Mouse (Mus musculus): Measurements from ENCODE around the gene Ugdh. TPM values are rescaled to one million over a fixed set of nuclear protein-coding genes. Genes with fewer than 3 reads are reported as not detected.

The Ugdh gene
- total and polyA plus RNA-seq, 3 experiments: 6.1 to 18.0 (median 13.6) TPM

DNA sequence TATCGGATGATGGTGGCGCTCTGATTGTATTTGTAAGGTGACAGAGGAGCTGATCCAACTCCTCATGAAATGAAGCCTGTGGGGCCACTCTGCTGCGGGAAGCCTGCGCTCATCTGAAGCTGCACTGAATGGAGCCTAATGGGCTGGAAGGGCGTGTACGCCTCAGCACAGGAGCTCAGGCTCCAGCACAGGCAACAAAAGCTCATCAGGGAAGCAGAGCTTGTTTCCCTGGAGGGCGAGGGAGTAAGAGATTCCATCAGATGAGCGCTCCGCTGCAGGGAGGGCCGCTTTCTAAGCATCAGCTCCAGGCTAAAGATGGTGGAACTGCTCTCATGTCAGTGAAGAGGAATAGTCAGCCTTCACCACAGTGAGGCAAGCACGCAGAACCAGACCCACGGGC lies 27.8 kb downstream of the Ugdh start:
- no peak overlapping the region for H3K4me3 ChIP-seq
- H3K9ac ChIP-seq (ENCODE audit: low read depth, low read length): no peak overlapping the region
- TF ChIP-seq CTCF (IDR thresholded peaks at IDR 0.05) (no peak), EP300 (IDR thresholded peaks at IDR 0.05; ENCODE audit: insufficient read depth, low read depth, low read length) (no peak), POLR2A (IDR thresholded peaks at IDR 0.05; ENCODE audit: insufficient read depth, low read depth, low read length) (no peak)
- intact Hi-C loops (cut with DNase I): loop anchor here (10.0 kb wide), 1 partner anchor 527 kb away; the partner anchor contains the start of gene Chrna9
- no peaks in the 10 kb centered on the region for H3K36me3 ChIP-seq (ENCODE audit: control insufficient read depth, insufficient read depth, low read length)
- no peaks in the 10 kb centered on the region for H3K4me1 ChIP-seq (ENCODE audit: control insufficient read depth, insufficient read depth, low read length)
- no peak overlapping the region for H3K27ac ChIP-seq
- no peaks in the 10 kb centered on the region for H3K27me3 ChIP-seq (ENCODE audit: control insufficient read depth, insufficient read depth, low read length)
- 73% methylated on average over 12 of the region's 12 CpGs for WGBS
- no peak for DNase-seq
- no peaks in the 10 kb centered on the region for H3K79me2 ChIP-seq (replicated peaks; ENCODE audit: control insufficient read depth, insufficient read depth, low read length)

- Histone ChIP-seq H3K27ac (no peak overlapping the region), H3K4me1 (ENCODE audit: control insufficient read depth, insufficient read depth, low read length) (no peaks in the 10 kb centered on the region; the same call in 1 of the 2 replicates), H3K79me2 (replicated peaks; ENCODE audit: control insufficient read depth, insufficient read depth, low read length) (no peaks in the 10 kb centered on the region), H3K9ac (ENCODE audit: low read depth, low read length) (no peak overlapping the region), H3K4me3 (no peak overlapping the region), H3K27me3 (ENCODE audit: control insufficient read depth, insufficient read depth, low read length) (no peaks in the 10 kb centered on the region), H3K36me3 (ENCODE audit: control insufficient read depth, insufficient read depth, low read length) (no peaks in the 10 kb centered on the region)
- 20% methylated on average over 2 of the region's 2 CpGs for WGBS
- peak; percentile 99; the same call in 1 of the 2 replicates for TF ChIP-seq CTCF (IDR thresholded peaks at IDR 0.05)
- TF ChIP-seq EP300 (IDR thresholded peaks at IDR 0.05; ENCODE audit: insufficient read depth, low read depth, low read length): 0 out of 2 replicates have a peak, but pooled peaks have one; percentile 67
- no peak for TF ChIP-seq POLR2A (IDR thresholded peaks at IDR 0.05; ENCODE audit: insufficient read depth, low read depth, low read length)
- DNase-seq: peak; percentile 78 to 82
- intact Hi-C loops (cut with DNase I): loop anchor here (1.0 to 10.0 kb wide), 2 partner anchors 296 to 533 kb away; partner anchors contain the start of gene Chrna9
These were observed 34.3 kb downstream of the Ugdh start for GRCm38 (mm10) chr5:65401251-65401994.

- Histone ChIP-seq H3K79me2 (replicated peaks; ENCODE audit: control insufficient read depth, insufficient read depth, low read length) (no peaks in the 10 kb centered on the region), H3K36me3 (ENCODE audit: control insufficient read depth, insufficient read depth, low read length) (peaks cover 9% of the 10 kb centered on the region), H3K4me1 (ENCODE audit: control insufficient read depth, insufficient read depth, low read length) (peaks cover 4% of the 10 kb centered on the region), H3K9ac (ENCODE audit: low read depth, low read length) (no peak overlapping the region), H3K4me3 (no peak overlapping the region), H3K27ac (no peak overlapping the region), H3K27me3 (ENCODE audit: control insufficient read depth, insufficient read depth, low read length) (no peaks in the 10 kb centered on the region)
- WGBS: 92% methylated on average over 7 of the region's 7 CpGs
- no peak for DNase-seq
- TF ChIP-seq POLR2A (IDR thresholded peaks at IDR 0.05; ENCODE audit: insufficient read depth, low read depth, low read length) (no peak), CTCF (IDR thresholded peaks at IDR 0.05) (0 out of 2 replicates have a peak, but pooled peaks have one; percentile 6)
- intact Hi-C loops (cut with DNase I): loop anchor here (5.0 kb wide), 1 partner anchor 368 kb away; the partner anchor contains the start of gene N4bp2
These were observed 41.3 kb downstream of the Ugdh start for GRCm38 (mm10) chr5:65394425-65394824.

DNA sequence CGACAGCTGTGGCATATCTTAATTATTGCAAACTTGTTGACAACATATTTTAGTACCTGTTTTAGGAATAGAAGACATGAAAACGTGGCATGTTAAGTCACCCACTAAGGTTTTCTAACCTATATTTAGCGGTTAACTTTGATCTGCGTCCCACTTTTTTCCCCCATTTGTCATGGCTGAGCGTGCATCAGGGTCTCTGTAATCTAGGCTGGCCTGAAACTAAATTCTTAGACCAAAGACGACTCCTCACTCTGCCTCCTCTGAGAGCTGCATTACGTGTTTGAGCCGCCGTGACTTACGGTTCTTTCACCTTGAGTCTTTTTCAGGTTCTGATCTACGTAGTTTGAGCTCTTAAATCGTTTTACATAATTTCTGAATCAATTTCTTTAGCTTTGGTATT lies 44.0 kb downstream of the Ugdh start:
- intact Hi-C loops (cut with DNase I): loop anchor here (1.0 to 5.0 kb wide), 4 partner anchors 45 to 371 kb away; partner anchors contain the start of genes Gm43552, N4bp2 and Rfc1
- TF ChIP-seq CTCF (IDR thresholded peaks at IDR 0.05) (no peak), POLR2A (IDR thresholded peaks at IDR 0.05; ENCODE audit: insufficient read depth, low read depth, low read length) (no peak), EP300 (IDR thresholded peaks at IDR 0.05; ENCODE audit: insufficient read depth, low read depth, low read length) (no peak)
- H3K79me2 ChIP-seq (replicated peaks; ENCODE audit: control insufficient read depth, insufficient read depth, low read length): no peaks in the 10 kb centered on the region
- no peak for DNase-seq
- peaks cover 4% of the 10 kb centered on the region for H3K4me1 ChIP-seq (ENCODE audit: control insufficient read depth, insufficient read depth, low read length)
- peak overlapping the region; percentile 77 for H3K9ac ChIP-seq (ENCODE audit: low read depth, low read length)
- WGBS: 3% methylated on average over 12 of the region's 12 CpGs
- no peaks in the 10 kb centered on the region for H3K27me3 ChIP-seq (ENCODE audit: control insufficient read depth, insufficient read depth, low read length)
- H3K36me3 ChIP-seq (ENCODE audit: control insufficient read depth, insufficient read depth, low read length): peaks cover 17% of the 10 kb centered on the region
- peak overlapping the region; percentile 56 for H3K4me3 ChIP-seq
- peak overlapping the region; percentile 89 for H3K27ac ChIP-seq

- peak within 1 kb of the TSS; percentile 89 for H3K27ac ChIP-seq
- WGBS: under 1% methylated on average over 83 of the region's 83 CpGs
- no peaks in the 10 kb centered on the region for H3K27me3 ChIP-seq (ENCODE audit: control insufficient read depth, insufficient read depth, low read length)
- peaks cover 17% of the 10 kb centered on the region for H3K36me3 ChIP-seq (ENCODE audit: control insufficient read depth, insufficient read depth, low read length)
- peak within 1 kb of the TSS; percentile 86 for H3K9ac ChIP-seq (ENCODE audit: low read depth, low read length)
- H3K79me2 ChIP-seq (replicated peaks; ENCODE audit: control insufficient read depth, insufficient read depth, low read length): no peaks in the 10 kb centered on the region
- intact Hi-C loops (cut with DNase I): loop anchor here (1.0 to 5.0 kb wide), 4 partner anchors 46 to 371 kb away; partner anchors contain the start of genes Gm43552, N4bp2 and Rfc1
- H3K4me1 ChIP-seq (ENCODE audit: control insufficient read depth, insufficient read depth, low read length): peaks cover 4% of the 10 kb centered on the region
- TF ChIP-seq POLR2A (IDR thresholded peaks at IDR 0.05; ENCODE audit: insufficient read depth, low read depth, low read length) (peak; percentile 99), EP300 (IDR thresholded peaks at IDR 0.05; ENCODE audit: insufficient read depth, low read depth, low read length) (peak; percentile 96), CTCF (IDR thresholded peaks at IDR 0.05) (no peak)
- H3K4me3 ChIP-seq: peak within 1 kb of the TSS; percentile 56
- DNase-seq: peak; percentile 98 to 99
These were observed 44.8 kb downstream of the Ugdh start, which contains the start of the genes Rpl9 and Lias for GRCm38 (mm10) chr5:65390648-65391644. Gene Rpl9, minus strand, starts transcription at chr5:65391444. Gene Lias, plus strand, starts transcription at chr5:65391497.
